Mouse (Mus musculus) neural tube, embryonic 12.5 days (tissue): Measurements from ENCODE around the gene S100a11. TPM values are rescaled to one million over a fixed set of nuclear protein-coding genes. Genes with fewer than 3 reads are reported as not detected.
"Not testable (repeated sequence)": the region's sequence is repeated elsewhere in the genome, so short reads cannot be mapped to it uniquely, and the experiment has no call there.

Experiments
- ATAC-seq: fragments of 200-750 bp; cut with Nextera tagmentation; 2 replicates; pipeline ENCODE4 v1.8.0; 2017; ENCODE audit warnings: low read depth, mild to moderate bottlenecking, moderate TSS enrichment, moderate library complexity; ENCODE audit not compliant: low FRiP score
- H3K27ac ChIP-seq: fragments of 300-500 bp; sonication (generic); 2 replicates; pipeline ENCODE4 v1.5.1; 2016
- H3K27me3 ChIP-seq: fragments of 300-500 bp; sonication (generic); replicated peaks from 2 replicates; pipeline ENCODE4 v1.6.1; 2016; ENCODE audit warnings: mild to moderate bottlenecking
- H3K36me3 ChIP-seq: fragments of 300-500 bp; sonication (generic); 2 replicates; pipeline ENCODE4 v1.6.1; 2016; ENCODE audit warnings: mild to moderate bottlenecking
- H3K4me1 ChIP-seq: fragments of 300-500 bp; sonication (generic); 2 replicates; pipeline ENCODE4 v1.6.1; 2016
- H3K4me2 ChIP-seq: fragments of 300-500 bp; sonication (generic); replicated peaks from 2 replicates; pipeline ENCODE4 v1.6.1; 2016; ENCODE audit warnings: mild to moderate bottlenecking
- H3K4me3 ChIP-seq: fragments of 300-500 bp; sonication (generic); 2 replicates; pipeline ENCODE4 v1.5.1; 2016
- H3K9ac ChIP-seq: fragments of 300-500 bp; sonication (generic); 2 replicates; pipeline ENCODE4 v1.6.1; 2016; ENCODE audit warnings: mild to moderate bottlenecking
- H3K9me3 ChIP-seq: fragments of 300-500 bp; sonication (generic); 2 replicates; pipeline ENCODE4 v1.6.1; 2016; ENCODE audit warnings: mild to moderate bottlenecking
- WGBS: fragments of 180-500 bp; shearing (Covaris S2); methylation state at CpG from one replicate; pipeline ENCODE4 v1.1.7; 2016; 5-methylcytosine and 5-hydroxymethylcytosine counted together
- polyA plus RNA-seq: library from polyadenylated mRNA; unstranded; fragments of >200 nt; fragmentation: Nextera tagmentation; extraction: Ambion mirVana; gene quantifications from 2 replicates; pipeline ENCODE4 v1.2.1, GENCODE M21; 2016

Gene S100a11
- polyA plus RNA-seq: 324 and 328 TPM in 2 replicates

GRCm38 (mm10) chr3:93520330-93521193, at the start of gene S100a11:
Gene S100a11, plus strand, starts transcription at chr3:93520488.
- Histone ChIP-seq H3K9ac (peak within 1 kb of the TSS; percentile 44; the same call in 1 of the 2 replicates), H3K4me1 (peaks cover 7% of the 10 kb centered on the region), H3K4me3 (peak within 1 kb of the TSS; percentile 43), H3K27ac (no peak within 1 kb of the TSS), H3K36me3 (no peaks in the 10 kb centered on the region), H3K9me3 (no peaks in the 10 kb centered on the region), H3K27me3 (no peaks in the 10 kb centered on the region), H3K4me2 (peak within 1 kb of the TSS; percentile 74)
- ATAC-seq: peak; percentile 90
- WGBS: under 1% methylated on average over 38 of the region's 38 CpGs

GRCm38 (mm10) chr3:93480053-93480452, 40.2 kb upstream of the S100a11 start:
- Histone ChIP-seq H3K27ac (no peak overlapping the region), H3K27me3 (no peaks in the 10 kb centered on the region), H3K4me1 (no peaks in the 10 kb centered on the region), H3K36me3 (no peaks in the 10 kb centered on the region), H3K9me3 (no peaks in the 10 kb centered on the region), H3K4me2 (no peak overlapping the region), H3K9ac (no peak overlapping the region), H3K4me3 (no peak overlapping the region)
- 97% methylated on average over 1 of the region's 1 CpGs for WGBS
- ATAC-seq: no peak

- H3K27me3 ChIP-seq: no peaks in the 10 kb centered on the region
- no peak overlapping the region for H3K4me3 ChIP-seq
- no peaks in the 10 kb centered on the region for H3K36me3 ChIP-seq
- H3K27ac ChIP-seq: no peak overlapping the region
- H3K9me3 ChIP-seq: no peaks in the 10 kb centered on the region
- WGBS: 73% methylated on average over 2 of the region's 2 CpGs
- H3K9ac ChIP-seq: no peak overlapping the region
- no peaks in the 10 kb centered on the region for H3K4me1 ChIP-seq
- H3K4me2 ChIP-seq: no peak overlapping the region
- no peak for ATAC-seq
These were observed 38.2 kb upstream of the S100a11 start for GRCm38 (mm10) chr3:93481982-93482616.

GRCm38 (mm10) chr3:93485611-93486010, 34.7 kb upstream of the S100a11 start:
- Histone ChIP-seq H3K4me2 (no peak overlapping the region), H3K27ac (no peak overlapping the region), H3K4me3 (no peak overlapping the region), H3K9ac (no peak overlapping the region), H3K36me3 (no peaks in the 10 kb centered on the region), H3K4me1 (no peaks in the 10 kb centered on the region), H3K9me3 (no peaks in the 10 kb centered on the region), H3K27me3 (no peaks in the 10 kb centered on the region)
- WGBS: 92% methylated on average over 3 of the region's 3 CpGs
- ATAC-seq: no peak

- H3K27me3 ChIP-seq: no peaks in the 10 kb centered on the region
- WGBS: 88% methylated on average over 2 of the region's 2 CpGs
- no peaks in the 10 kb centered on the region for H3K36me3 ChIP-seq
- no peak overlapping the region for H3K4me3 ChIP-seq
- no peaks in the 10 kb centered on the region for H3K4me1 ChIP-seq
- H3K9me3 ChIP-seq: no peaks in the 10 kb centered on the region
- no peak for ATAC-seq
- no peak overlapping the region for H3K9ac ChIP-seq
- H3K27ac ChIP-seq: no peak overlapping the region
- no peak overlapping the region for H3K4me2 ChIP-seq
These were observed 31.7 kb upstream of the S100a11 start for GRCm38 (mm10) chr3:93488541-93488940.

GRCm38 (mm10) chr3:93492176-93492575, 28.1 kb upstream of the S100a11 start:
- H3K4me2 ChIP-seq: no peak overlapping the region
- no peak overlapping the region for H3K4me3 ChIP-seq
- H3K4me1 ChIP-seq: no peaks in the 10 kb centered on the region
- no peak for ATAC-seq
- H3K36me3 ChIP-seq: no peaks in the 10 kb centered on the region
- 79% methylated on average over 3 of the region's 3 CpGs for WGBS
- no peaks in the 10 kb centered on the region for H3K27me3 ChIP-seq
- H3K9me3 ChIP-seq: no peaks in the 10 kb centered on the region
- H3K27ac ChIP-seq: no peak overlapping the region
- H3K9ac ChIP-seq: no peak overlapping the region

GRCm38 (mm10) chr3:93493992-93494391, 26.3 kb upstream of the S100a11 start:
- 2% methylated on average over 4 of the region's 4 CpGs for WGBS
- Histone ChIP-seq H3K4me3 (no peak overlapping the region), H3K9me3 (no peaks in the 10 kb centered on the region), H3K27ac (no peak overlapping the region), H3K27me3 (no peaks in the 10 kb centered on the region), H3K36me3 (no peaks in the 10 kb centered on the region), H3K4me2 (no peak overlapping the region), H3K4me1 (no peaks in the 10 kb centered on the region), H3K9ac (no peak overlapping the region)
- peak; percentile 89 for ATAC-seq

- not testable (repeated sequence) for H3K9me3 ChIP-seq, ATAC-seq
- WGBS: 29% methylated on average over 5 of the region's 5 CpGs
These were observed 25.5 kb upstream of the S100a11 start for GRCm38 (mm10) chr3:93494774-93495173.

GRCm38 (mm10) chr3:93497131-93497530, 23.2 kb upstream of the S100a11 start:
- H3K4me3 ChIP-seq: no peak overlapping the region
- no peak for ATAC-seq
- no peak overlapping the region for H3K27ac ChIP-seq

More at GRCm38 (mm10) chr3:93494774-93495173, 25.5 kb upstream of the S100a11 start:
- H3K27me3 ChIP-seq, H3K4me3 ChIP-seq, H3K4me1 ChIP-seq, H3K4me2 ChIP-seq, H3K9ac ChIP-seq, H3K27ac ChIP-seq, H3K36me3 ChIP-seq: not testable (repeated sequence)

GRCm38 (mm10) chr3:93499129-93499528, 21.2 kb upstream of the S100a11 start:
- no peak for ATAC-seq
- Histone ChIP-seq H3K9ac (no peak overlapping the region), H3K4me2 (no peak overlapping the region)

More at GRCm38 (mm10) chr3:93497131-93497530, 23.2 kb upstream of the S100a11 start:
- 80% methylated on average over 3 of the region's 3 CpGs for WGBS
- H3K9me3 ChIP-seq: 0 out of 2 replicates have a peak, but pooled peaks cover under 1% of the 10 kb centered on the region
- no peaks in the 10 kb centered on the region for H3K4me1 ChIP-seq
- no peak overlapping the region for H3K9ac ChIP-seq
- H3K4me2 ChIP-seq: no peak overlapping the region
- no peaks in the 10 kb centered on the region for H3K27me3 ChIP-seq
- H3K36me3 ChIP-seq: no peaks in the 10 kb centered on the region

GRCm38 (mm10) chr3:93504536-93505189, 15.6 kb upstream of the S100a11 start:
- Histone ChIP-seq H3K9me3 (0 out of 2 replicates have a peak, but pooled peaks cover 4% of the 10 kb centered on the region), H3K27ac (no peak overlapping the region), H3K4me3 (no peak overlapping the region), H3K9ac (no peak overlapping the region), H3K27me3 (no peaks in the 10 kb centered on the region), H3K36me3 (no peaks in the 10 kb centered on the region), H3K4me1 (no peaks in the 10 kb centered on the region), H3K4me2 (no peak overlapping the region)
- WGBS: 82% methylated on average over 7 of the region's 7 CpGs
- ATAC-seq: no peak

More at GRCm38 (mm10) chr3:93499129-93499528, 21.2 kb upstream of the S100a11 start:
- 0 out of 2 replicates have a peak, but pooled peaks cover 4% of the 10 kb centered on the region for H3K9me3 ChIP-seq
- H3K4me3 ChIP-seq: no peak overlapping the region
- no peaks in the 10 kb centered on the region for H3K4me1 ChIP-seq
- no peaks in the 10 kb centered on the region for H3K36me3 ChIP-seq
- H3K27ac ChIP-seq: no peak overlapping the region
- no peaks in the 10 kb centered on the region for H3K27me3 ChIP-seq
